Mouse (Mus musculus): Measurements from ENCODE around the gene Trpm5.

GRCm38 (mm10) chr7:143055001-143055400, 39.4 kb downstream of the Trpm5 start:
- no peak for TF ChIP-seq CTCF (IDR thresholded peaks at IDR 0.05; ENCODE audit: extremely low read depth, insufficient read depth, insufficient read length, insufficient replicate concordance)
- no peak for TF ChIP-seq POLR2A (IDR thresholded peaks at IDR 0.05; ENCODE audit: low read depth, low read length)
